Mouse (Mus musculus) ES-Bruce4 (cell line): Measurements from ENCODE around the gene Cwc15.
"Not testable (repeated sequence)": the region's sequence is repeated elsewhere in the genome, so short reads cannot be mapped to it uniquely, and the experiment has no call there.

Source experiments
- CTCF ChIP-seq: IDR thresholded peaks from one replicate; pipeline ENCODE4 v1.8.1; 2011; ENCODE audit warnings: low read depth, low read length
- EP300 ChIP-seq: IDR thresholded peaks from 2 replicates; pipeline ENCODE4 v1.6.1; 2011; ENCODE audit warnings: low read depth, low read length; ENCODE audit not compliant: insufficient read depth
- POLR2A ChIP-seq: IDR thresholded peaks from one replicate; pipeline ENCODE4 v1.8.1; 2011; ENCODE audit warnings: low read length; ENCODE audit not compliant: insufficient read depth

- not testable (repeated sequence) for TF ChIP-seq EP300, POLR2A
- TF ChIP-seq CTCF = peak; percentile 5
Observed at GRCm38 (mm10) chr9:14451120-14451519, 49.3 kb upstream of the Cwc15 start.
